Mouse (Mus musculus) kidney, postnatal 4 days (tissue): ENCODE data around the gene Cald1.

Experiments used
- DNase-seq, 2 experiments: peaks; one replicate each; pipeline ENCODE4 v3.0.0; 2021; ENCODE audit warnings: mixed read lengths in 2 of 2

The Cald1 gene

DNA sequence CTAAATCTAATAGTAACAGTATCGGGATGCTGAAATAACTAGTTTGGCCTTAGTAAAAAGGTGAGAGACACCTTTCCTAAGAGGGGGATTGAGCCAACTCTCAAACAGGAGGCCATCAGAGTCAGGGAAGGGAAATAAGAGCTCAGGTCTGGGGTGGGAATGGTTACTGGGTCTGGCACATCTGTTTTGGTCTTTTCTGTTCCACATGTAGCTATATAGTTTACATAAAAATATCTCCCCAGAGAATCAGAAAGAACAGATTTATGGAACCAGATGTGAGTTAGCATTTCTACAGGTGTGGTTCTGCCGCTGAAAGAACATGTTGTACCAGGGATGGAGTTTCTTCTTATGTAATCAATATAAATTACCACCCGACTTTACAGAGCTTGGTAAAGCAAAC lies 17.1 kb downstream of the Cald1 start:
- no peak for DNase-seq

DNA sequence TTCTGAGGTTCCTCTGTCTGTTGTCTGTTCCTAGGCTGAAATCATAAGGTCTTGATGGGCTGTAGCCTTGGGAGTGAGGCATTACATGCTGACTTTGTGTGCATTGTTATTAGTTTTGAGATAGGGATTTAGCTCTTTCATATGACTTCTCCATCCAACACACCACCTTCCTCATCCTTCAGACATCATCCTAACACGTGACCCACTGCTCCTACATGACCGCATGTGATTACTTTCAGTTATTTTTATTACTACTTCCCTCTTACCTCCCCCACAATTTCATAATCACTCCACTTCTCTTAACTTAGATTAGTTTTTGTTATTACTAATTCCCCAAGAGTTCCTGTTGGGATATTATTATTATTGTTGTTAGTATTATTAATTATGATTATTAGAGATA lies 21.2 kb downstream of the Cald1 start:
- no peak for DNase-seq

DNA sequence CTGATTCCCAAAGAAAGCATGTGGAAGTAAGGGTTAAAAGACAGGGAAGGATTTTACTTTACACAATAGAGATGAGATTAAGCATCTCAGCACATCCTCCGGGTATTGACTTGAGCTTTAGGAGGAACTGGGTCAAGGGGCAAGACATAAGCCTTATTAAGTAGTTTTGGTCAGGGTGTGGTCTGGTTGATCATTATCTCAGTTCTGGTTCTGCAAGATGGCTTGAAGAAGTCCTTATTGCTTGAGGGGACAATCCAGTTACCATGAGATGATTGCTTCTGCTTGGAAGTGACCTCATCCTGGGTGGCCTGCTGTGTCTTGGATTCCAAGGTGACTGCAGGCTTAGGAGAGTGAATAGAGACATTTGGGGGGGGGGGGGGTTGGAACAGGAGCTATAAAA lies 21.9 kb downstream of the Cald1 start:
- DNase-seq, result no peak

DNA sequence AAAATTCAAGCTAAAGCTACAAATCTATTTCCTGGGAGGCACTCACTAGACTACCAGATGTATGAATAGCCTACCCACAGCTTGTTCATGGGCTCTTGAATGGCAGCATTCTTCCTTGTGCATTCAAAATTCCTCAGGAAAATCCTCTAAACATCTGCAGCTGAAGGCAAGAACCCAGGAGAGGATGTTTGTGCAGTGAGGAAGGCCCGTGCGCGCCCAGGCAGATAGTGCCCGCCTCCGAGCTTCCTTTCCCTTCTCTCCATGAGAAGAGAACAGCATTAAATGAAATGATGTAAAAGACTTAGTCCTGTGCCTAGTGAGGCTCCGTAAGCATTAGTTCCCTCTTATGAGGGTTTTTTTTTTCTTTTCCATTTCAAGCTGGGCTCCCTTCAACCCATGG lies 24.6 kb downstream of the Cald1 start:
- DNase-seq, result no peak

DNA sequence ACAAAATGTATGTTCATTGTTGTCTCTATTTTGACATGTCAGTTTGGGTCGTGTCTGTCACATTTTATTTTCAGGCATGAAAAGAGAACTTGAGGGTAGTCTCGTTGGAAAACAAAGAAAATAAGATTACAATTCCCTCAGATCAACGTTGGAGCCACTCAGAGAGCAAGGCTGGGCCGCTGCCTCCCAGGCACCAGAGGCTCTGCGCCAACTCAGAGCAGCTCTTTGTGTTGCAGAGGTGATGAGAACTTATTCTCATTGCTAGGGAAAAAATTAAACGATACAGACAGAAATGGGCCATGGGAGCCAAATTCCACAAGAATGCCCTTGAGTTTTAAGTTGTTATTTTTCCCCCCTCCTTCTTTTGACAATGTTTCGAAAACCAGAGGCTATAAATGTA lies 25.0 kb downstream of the Cald1 start:
- DNase-seq, result no peak

DNA sequence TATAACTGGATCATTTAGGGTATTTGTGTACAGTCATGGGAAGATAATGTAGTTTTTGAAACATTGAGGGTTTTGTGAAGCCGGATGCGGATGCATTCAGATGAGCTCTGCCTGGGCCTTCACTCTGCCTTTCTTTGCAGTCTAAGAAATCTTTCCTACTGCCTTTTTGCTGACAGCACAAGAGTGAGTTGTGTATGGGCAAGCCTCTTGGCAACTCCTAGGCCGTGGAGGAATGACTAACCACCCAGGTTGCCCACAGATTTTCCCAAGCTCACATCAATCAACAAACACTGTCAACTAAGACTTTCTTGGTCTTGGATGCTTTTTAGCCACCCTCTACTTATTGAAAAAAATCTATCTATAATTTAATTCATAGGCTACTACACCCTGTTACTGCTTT lies 26.2 kb downstream of the Cald1 start:
- no peak for DNase-seq

DNA sequence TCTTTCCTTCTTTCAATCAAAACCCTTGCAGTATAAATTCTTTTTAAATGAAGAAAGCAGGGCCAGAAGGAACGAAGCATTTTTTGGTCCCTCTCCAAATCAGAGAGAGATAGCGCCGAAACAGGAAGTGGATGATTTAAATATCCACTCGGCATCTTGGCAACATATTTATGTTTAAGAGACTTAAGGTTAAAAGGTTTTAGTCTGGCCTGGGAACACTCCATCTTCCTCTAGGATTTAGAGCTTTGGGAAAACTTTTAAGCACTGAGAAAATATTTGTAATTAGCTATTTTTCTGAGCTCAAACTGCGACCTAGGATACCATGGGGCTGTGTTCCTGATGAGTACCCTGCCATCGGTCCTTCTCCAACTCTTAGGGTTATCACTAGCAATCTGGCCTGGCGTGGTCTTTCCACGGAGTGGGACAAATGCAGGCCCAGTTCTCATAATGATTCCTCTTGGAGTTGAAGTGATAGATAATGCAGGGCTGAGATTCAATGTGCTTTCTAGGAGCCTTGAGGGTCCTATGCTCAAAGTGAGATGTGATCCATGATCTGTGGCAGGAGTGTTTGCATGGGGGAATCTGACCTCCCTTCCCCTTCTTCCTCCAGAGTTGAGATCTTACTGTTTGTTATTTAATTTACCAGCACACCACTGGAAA lies 28.4 kb downstream of the Cald1 start:
- peak in 1 of 2 experiments; percentile 20 for DNase-seq

DNA sequence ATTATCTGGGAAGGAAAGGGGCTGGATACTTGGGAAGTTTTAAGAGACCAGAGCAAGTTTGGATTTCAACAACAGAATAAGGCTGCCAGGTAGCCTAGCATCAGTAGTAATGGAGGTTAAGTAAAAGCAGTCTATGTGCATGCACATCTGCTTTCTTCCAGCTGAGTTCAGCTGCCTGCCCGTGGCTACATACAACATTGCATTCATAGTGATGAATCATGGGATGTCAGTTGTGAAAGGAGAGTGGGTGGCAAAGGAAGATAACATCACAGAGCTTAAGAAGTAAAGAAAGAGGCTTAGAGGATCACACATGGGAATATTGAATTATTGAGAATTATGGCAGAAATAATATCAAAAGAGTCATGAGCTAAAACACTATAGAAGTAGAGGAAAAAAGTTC lies 29.8 kb downstream of the Cald1 start:
- no peak for DNase-seq

DNA sequence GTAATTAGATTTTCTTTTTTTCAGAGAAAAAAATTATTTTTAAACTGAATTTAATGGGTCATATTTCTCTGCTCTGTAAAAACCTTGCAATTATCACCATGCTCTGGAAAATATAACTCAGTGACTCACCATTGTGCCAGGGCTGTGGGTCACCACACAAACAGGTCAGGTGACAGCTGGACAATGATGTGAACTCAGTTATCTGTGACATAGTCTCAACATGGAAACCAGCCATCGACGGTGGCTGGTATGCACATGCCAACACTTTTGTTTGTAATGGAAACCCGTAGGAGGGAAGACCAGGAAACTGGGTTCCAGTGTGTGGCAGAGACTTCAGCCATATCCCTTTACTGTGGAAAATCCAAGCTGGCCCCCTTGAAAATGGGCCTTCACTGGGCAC lies 35.5 kb downstream of the Cald1 start:
- DNase-seq, result no peak

DNA sequence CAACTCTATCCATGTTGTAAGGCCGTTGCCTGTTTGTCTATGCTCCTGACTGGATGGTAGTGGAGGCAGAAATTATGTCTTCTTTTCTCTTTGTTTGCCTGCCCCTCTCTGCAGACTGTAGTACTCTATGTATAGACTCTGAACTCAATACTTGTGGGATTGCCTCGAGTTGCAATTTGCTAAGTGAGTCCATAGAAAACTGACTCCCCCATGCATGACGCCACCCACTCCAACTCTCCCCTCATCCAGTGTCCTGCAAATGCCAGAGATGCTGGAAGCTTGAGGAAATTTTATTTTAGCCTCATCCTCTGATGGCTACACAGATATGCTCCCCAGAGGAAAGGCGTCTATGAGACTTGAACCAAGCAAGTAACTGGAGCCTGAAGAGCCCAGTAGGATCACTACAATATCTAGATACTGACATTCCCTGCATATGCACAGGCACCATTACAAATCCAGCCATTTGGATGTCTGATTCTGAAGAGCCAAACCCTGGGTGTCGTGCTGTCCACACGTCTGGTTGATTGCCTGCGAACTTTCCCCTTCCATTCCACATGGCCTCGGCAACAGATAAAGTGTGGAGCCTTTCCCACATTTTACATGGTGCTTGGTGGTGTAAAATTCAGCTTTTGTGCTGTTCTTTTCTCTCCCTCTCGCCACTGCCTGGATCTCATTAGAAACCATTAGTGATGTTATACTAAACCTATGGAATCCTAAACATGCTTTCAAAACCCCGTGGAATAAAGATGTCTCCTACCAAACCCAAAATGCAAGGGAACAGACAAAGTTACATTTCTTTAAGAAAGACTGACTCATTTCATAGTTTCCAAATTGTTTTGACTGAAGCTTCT lies 39.5 kb downstream of the Cald1 start:
- DNase-seq, result no peak

DNA sequence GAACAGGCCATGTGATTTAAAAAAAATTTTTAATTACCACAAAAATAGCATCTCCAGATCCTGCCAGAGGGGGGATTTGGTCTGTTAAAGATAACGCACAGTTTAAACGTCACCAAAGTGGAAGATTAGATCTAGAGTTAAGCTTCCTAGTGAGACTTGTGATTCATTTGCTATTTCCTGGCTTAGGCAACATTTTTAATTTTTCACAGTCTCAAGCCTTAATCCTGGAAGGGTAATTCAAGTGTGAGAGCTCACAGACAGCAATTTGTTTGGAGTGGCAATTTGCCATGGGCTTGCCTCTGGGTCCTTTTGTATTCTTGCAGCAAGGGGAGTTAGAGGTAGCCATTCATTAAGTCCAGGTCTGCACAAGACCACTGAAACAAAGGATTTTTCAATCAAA lies 40.4 kb downstream of the Cald1 start:
- DNase-seq, result peak; percentile 63 to 70

DNA sequence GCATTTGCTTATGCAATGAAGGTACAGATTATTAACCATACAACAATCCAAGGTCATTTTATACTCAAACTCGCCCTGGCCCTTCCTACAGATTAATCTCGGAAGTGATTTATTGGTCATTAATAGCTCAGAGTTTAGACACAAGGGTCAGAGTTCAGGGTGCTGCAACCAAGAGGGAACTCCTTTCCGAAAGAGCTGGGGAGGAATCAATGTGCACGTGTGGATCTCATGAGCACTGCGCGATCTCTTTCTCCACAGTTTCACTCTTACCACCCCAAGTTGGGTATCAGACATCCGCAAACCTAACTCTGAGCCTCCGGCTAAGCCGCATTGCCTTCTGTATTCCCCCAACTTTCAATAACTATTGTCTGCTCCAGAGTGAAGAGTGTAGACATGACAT lies 41.9 kb downstream of the Cald1 start:
- no peak for DNase-seq

DNA sequence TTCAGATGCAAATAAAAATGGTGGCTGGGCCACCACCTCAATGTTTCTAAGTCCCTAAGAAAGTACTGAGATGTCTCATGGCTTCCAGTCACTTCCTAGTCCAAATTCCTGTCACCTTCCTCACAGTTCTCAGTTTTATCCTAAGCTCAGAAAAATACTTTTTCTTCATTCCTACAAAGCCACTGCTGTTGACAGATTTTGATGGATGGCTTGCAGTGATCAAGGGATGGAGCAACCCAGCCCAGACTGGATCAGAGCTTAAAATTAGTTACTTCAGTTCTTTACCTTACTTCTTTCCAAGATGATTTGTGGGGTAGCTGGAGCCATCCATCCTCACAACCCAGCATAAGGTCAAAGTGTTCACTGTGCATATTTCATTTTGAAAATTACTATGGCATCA lies 42.8 kb downstream of the Cald1 start:
- DNase-seq, result no peak

DNA sequence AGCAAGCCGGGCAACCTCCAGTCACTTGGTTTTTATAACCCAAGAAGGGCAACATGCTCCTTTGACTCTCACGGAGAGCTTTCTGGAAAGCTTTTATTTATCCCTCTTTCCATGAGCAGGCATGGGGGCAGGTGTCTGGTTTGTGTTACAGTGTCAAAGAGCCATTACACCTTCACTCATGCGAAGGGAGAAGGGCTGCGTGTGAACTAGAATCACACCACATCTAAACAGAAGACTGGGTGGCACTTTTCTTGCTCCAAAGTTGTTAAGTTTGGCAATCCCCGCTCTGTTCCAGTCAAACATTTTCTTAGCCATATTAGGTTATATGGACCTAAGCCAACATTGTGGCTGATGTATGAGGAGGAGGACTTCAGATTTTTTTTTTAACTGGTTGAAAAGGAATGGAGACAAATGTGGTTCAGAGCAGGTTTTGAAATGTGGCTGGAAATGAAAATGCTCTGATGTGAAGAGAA lies 43.8 kb downstream of the Cald1 start:
- no peak for DNase-seq

DNA sequence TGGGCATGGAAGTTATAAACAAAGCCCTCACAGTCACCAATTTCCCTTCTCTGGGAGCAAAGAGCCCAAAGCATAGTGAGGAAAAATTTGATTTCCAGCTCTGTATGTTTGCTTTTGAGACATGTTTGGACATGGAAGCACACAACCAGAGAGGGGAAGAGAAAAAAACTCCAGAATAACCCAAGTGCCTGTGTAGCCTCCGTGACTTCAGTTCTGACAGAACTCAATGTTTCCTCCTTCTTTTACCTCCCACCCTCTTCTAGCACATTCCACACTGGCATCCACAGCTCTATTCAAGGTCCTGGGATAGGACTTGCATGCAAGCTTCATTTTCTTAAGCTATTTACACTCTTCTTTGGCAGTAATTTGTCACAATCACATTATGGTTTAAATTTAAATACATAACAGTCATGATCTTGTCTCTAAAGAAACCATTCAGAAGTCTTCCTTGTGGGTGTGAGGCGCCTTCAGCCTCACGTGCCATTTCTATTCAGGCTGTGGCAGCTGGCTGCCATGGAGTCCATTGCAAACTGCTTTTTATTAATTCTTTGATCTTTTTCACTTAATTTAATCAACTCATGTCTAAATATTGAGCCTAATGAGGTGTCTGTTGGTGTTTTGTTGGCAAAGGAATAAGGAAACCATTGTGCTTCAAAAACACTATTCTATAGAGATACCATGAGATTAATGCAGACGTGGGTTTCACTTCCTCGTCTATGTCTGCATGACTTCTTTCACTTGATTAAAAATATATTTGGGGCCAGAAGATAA lies 49.9 kb downstream of the Cald1 start:
- DNase-seq, result no peak

DNA sequence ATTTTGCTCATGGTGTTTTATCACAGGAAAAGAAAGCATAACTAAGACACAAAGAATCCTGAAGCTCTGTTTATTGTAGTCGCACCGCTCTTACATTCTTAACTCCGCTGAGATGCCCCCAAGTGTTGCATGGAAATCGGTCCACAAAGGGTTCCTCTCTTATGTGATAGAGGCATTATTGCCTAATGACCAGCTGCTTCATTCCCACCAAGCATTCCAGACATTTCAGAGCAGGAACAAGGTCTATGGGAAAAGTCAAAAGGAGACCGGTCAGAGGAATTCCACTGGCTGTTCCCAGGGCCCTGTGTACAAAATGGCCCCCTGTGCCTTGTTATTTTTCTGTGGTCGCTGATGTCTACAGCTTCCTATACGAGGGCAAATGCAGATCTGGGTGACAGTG lies 53.0 kb downstream of the Cald1 start:
- no peak for DNase-seq

DNA sequence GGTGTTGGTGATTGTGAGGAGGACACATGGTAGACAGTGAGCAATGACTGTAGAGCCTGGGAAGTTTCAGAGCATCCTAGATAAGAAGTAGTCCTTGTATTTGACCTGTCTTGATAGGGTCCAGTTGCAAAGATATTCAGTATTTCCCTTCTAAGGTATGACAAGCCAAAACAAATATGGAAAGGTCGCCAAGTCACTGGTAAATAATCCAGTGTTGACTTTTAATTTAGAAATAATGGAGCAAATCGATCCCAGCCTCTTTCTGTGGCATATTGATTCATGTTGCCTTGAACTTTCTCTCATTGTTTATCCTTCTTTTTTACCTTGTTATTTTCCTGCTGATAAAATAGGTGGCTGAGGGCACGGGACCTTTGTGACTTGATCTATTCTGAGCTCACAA lies 57.4 kb downstream of the Cald1 start:
- DNase-seq, result no peak

DNA sequence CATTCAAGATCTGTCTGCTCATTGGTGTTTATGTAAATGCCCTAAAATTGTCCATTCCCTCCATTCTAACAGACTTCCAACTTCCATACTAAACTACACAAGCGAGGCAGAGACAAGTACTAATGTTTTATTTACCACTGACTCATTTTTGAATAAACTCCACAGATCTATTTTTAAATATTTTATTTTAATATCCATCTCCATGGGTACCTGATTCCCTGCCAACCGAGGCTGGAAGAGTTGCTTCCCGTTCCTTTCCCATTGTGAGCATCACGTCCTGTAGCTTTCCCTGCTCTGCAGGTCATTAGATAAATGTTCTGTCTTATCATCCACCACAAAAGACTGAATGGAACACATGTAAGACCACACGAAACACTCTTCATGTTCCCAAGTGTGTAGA lies 60.5 kb downstream of the Cald1 start:
- no peak for DNase-seq

DNA sequence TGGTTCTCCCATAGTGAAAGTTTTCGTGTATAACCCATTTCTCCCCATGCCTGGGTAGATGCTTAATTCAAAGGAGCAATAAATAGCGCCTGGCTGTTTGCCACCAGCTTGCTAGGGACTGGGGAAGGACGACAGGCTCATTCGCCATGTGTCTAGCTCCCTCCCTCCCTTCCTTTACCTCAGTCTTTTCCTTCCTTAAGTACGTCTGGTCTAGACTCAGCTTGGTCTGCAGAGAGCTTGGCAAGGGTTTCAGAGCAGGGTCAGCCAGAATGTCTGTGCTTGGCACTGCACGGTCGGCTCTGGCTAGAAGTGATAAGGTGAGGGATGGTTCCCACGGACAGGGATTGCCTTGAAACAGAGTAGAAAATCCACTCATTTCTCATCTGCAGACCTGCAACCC lies 62.4 kb downstream of the Cald1 start:
- peak; percentile 61 for DNase-seq

DNA sequence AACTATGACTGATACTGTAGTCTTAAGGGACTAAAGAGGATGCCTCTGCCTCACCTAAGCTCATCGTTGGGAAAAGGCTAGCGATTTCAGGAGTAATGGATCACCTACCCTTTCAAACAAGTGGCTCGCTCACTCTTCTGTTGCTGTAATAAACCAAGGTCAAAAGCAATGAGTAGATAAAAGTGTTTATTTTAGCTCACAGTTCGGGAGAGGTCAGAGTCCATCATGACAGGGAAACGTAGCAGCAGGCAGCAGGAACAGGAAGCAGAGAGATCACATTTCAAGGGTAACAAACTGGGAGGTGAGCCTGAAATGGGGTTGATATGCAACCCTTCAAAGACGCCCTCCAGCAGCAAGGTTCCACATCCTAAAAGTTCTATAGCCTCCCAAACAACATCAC lies 64.3 kb downstream of the Cald1 start:
- DNase-seq, result no peak

DNA sequence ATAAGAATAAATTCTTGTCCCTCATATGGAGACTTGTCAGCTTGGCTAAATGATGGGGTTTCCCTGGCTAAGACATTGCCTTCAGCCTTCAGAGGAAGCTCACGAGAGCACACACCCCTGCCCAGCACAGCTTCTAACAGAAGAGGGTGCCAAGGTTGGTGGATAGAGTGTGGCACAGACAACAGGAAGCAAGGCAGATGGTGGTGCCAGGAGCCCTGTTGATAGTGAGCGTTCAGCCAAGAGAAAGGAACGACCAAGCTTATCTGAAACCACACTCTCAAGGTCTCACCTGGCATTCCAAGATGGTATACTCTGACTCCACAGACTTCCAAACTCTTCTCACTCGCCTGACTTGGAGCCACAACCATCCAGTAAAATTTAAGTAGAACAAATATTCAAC lies 66.0 kb downstream of the Cald1 start:
- DNase-seq, result no peak

DNA sequence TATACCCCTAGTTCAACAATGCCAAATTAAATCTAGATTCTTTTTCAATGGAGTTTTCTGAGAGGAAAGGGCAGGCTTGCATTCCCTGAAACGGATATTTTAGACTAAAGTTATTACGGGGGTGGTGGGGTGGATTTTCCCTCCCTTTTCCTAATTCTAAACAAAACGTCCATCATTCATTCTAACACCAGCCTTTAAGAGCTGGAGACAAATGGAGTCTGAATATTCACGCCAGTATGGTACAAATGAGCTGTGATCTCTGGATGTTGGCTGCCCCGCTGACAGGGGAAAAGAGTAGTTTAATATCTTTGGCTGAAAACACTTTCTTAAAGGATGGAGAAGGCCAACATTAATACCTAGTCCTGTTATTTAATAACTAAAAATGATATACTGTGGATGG lies 66.4 kb downstream of the Cald1 start:
- DNase-seq, result no peak

DNA sequence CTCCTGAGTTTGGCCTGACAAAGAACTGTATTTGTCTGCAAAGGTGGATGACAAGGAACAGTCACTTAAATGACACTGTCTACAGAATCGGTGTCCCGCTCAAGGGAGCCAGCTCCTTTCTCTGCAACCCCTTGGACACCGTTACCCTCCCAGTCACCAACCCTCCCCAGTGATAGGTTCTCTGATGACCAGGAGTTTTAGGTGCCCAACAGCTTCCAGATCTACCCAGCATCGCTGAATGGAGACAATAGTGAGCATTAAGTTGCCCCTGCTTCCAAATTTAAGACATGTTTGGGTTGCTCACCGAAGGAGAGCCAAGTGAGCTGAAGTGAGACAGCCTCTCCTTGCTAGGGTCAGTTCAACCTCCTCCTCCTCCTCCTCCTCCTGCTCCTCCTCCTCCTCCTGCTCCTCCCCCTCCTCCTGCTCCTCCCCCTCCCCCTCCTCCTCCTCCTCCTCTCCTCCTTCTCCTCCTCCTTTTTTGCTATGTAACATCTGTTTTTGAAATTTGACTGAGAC lies 70.5 kb downstream of the Cald1 start:
- DNase-seq, result peak in 1 of 2 experiments; percentile 10

DNA sequence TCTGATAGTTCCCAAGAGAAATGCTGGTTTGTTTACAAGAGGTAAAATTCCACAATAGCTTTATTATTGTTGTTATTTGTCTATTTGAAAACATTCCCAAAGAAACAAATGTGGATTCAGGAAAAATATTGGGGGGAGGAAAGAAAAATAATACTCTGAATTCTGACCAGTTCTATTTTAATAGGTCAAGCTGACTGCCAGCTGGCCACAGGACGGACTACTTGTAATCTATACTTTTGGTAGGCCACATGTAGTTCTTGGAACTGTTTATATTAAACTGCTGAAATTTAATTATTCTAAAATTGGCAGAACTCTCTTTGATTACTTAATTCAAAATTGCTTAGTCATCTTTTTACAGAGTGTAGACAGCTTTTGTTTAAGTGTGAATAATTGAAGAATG lies 73.1 kb downstream of the Cald1 start:
- no peak for DNase-seq
